Mouse (Mus musculus) stomach, postnatal 0 days (tissue): ENCODE data around the gene Prkce. TPM values are rescaled to one million over a fixed set of nuclear protein-coding genes. Genes with fewer than 3 reads are reported as not detected.

Experiments
- ATAC-seq: fragments of 200-750 bp; cut with Nextera tagmentation; 2 replicates; pipeline ENCODE4 v1.8.0; 2017; ENCODE audit not compliant: low FRiP score, low TSS enrichment
- DNase-seq: peaks from one replicate; pipeline ENCODE4 v3.0.0-alpha.2; 2016; ENCODE audit warnings: low spot score
- H3K27ac ChIP-seq: fragments of 300-500 bp; sonication (generic); replicated peaks from 2 replicates; pipeline ENCODE4 v1.5.1; 2014; ENCODE audit warnings: mild to moderate bottlenecking, control low read depth
- H3K27me3 ChIP-seq: fragments of 300-500 bp; sonication (generic); 2 replicates; pipeline ENCODE4 v1.6.1; 2014; ENCODE audit warnings: low read length; ENCODE audit not compliant: control insufficient read depth, insufficient read depth
- H3K36me3 ChIP-seq: fragments of 300-500 bp; sonication (generic); 2 replicates; pipeline ENCODE4 v1.6.1; 2014; ENCODE audit warnings: low read length, mixed read lengths; ENCODE audit not compliant: control insufficient read depth, insufficient read depth
- H3K4me1 ChIP-seq: fragments of 300-500 bp; sonication (generic); replicated peaks from 2 replicates; pipeline ENCODE4 v1.6.1; 2014; ENCODE audit warnings: antibody characterized with exemption; ENCODE audit not compliant: control insufficient read depth, insufficient read depth
- H3K4me2 ChIP-seq: fragments of 300-500 bp; sonication (generic); replicated peaks from 2 replicates; pipeline ENCODE4 v1.6.1; 2014; ENCODE audit warnings: low read depth, mild to moderate bottlenecking, control low read depth, moderate library complexity
- H3K4me3 ChIP-seq: fragments of 300-500 bp; sonication (generic); 2 replicates; pipeline ENCODE4 v1.5.1; 2014; ENCODE audit warnings: low read depth, low read length, control low read depth
- H3K9ac ChIP-seq: fragments of 300-500 bp; sonication (generic); 2 replicates; pipeline ENCODE4 v1.6.1; 2014; ENCODE audit warnings: mild to moderate bottlenecking, low read length, control low read depth, mixed read lengths
- H3K9me3 ChIP-seq: fragments of 300-500 bp; sonication (generic); 2 replicates; pipeline ENCODE4 v1.6.1; 2016; ENCODE audit warnings: low read length; ENCODE audit not compliant: control insufficient read depth
- CTCF ChIP-seq: IDR thresholded peaks from 2 replicates; pipeline ENCODE4 v1.5.1; 2016; ENCODE audit warnings: antibody characterized with exemption, low read depth, mild to moderate bottlenecking, moderate library complexity
- EP300 ChIP-seq: optimal IDR thresholded peaks from 2 replicates; pipeline ENCODE3; 2016; ENCODE audit warnings: antibody characterized with exemption
- WGBS: fragments of 180-500 bp; shearing (Covaris S2); extraction: QIAGEN DNeasy Blood & Tissue Kit; methylation state at CpG from one replicate; pipeline ENCODE4 v1.1.7; 2014; 5-methylcytosine and 5-hydroxymethylcytosine counted together
- polyA plus RNA-seq: library from polyadenylated mRNA; unstranded; fragments of >200 nt; fragmentation: Nextera tagmentation; extraction: Ambion mirVana; gene quantifications from 2 replicates; pipeline ENCODE4 v1.2.1, GENCODE M21; 2015

Prkce gene
- polyA plus RNA-seq, 1 experiment from 2014 or later = 3.4 TPM

DNA sequence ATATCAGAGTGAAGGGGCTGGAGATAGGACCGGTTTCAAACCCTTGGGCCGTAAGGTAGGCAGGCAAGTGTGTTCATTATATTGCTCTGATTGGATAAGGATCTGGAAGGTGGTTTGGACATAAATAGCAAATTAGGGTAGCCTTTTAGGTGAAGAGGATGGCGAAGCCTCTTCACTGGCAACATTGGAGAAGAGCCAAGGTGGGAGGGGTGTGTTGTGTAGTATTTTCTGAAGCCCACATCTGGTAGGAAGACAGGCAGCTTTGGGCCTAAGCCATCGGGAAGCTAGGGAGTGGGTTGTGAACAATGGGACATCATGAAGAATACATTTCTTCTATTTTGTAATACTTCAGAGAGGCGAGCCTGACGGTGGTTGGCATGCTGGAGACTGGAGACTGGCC lies 125.1 kb downstream of the Prkce start:
- no peak for DNase-seq
- no peaks in the 10 kb centered on the region for H3K4me1 ChIP-seq
- H3K27me3 ChIP-seq = no peaks in the 10 kb centered on the region
- H3K9me3 ChIP-seq = no peaks in the 10 kb centered on the region
- ATAC-seq = no peak
- no peak overlapping the region for H3K9ac ChIP-seq
- TF ChIP-seq EP300 (no peak), CTCF (no peak)
- no peaks in the 10 kb centered on the region for H3K36me3 ChIP-seq
- no peak overlapping the region for H3K4me3 ChIP-seq
- WGBS = 87% methylated on average over 6 of the region's 6 CpGs
- H3K4me2 ChIP-seq = no peak overlapping the region
- no peak overlapping the region for H3K27ac ChIP-seq

- peak; percentile 46 for DNase-seq
- Histone ChIP-seq H3K27ac (no peak overlapping the region), H3K4me2 (no peak overlapping the region), H3K9ac (no peak overlapping the region), H3K4me3 (no peak overlapping the region), H3K27me3 (no peaks in the 10 kb centered on the region), H3K4me1 (no peaks in the 10 kb centered on the region), H3K36me3 (no peaks in the 10 kb centered on the region), H3K9me3 (no peaks in the 10 kb centered on the region)
- WGBS = 45% methylated on average over 9 of the region's 10 CpGs
- TF ChIP-seq EP300 = no peak
- TF ChIP-seq CTCF = peak; percentile 69
- peak; percentile 66; the same call in 1 of the 2 replicates for ATAC-seq
Measured at GRCm38 (mm10) chr17:86293247-86293744, 125.7 kb downstream of the Prkce start.

DNA sequence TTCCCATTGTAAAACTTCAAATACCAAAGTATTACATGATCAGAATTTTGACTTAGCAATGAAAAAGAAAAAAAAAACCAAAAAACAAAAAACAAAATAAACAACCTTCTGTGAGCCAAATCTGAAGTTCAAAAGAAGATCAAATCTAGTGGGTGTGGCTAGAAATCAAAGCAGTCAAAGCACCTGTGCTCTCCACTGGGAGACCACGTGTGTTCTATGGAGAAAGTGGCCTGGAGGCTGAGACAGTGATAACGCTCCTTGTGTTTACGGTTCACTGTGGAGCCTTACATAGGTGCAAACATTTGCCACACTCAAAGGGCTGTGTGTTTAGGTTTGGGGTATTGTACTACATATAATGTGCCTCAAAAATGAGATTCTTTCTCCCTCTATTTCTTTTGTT lies 132.0 kb downstream of the Prkce start:
- DNase-seq = no peak
- no peak overlapping the region for H3K9ac ChIP-seq
- no peaks in the 10 kb centered on the region for H3K4me1 ChIP-seq
- no peak for TF ChIP-seq EP300
- no peak for TF ChIP-seq CTCF
- H3K27ac ChIP-seq = no peak overlapping the region
- H3K27me3 ChIP-seq = no peaks in the 10 kb centered on the region
- no peak overlapping the region for H3K4me3 ChIP-seq
- WGBS = 50% methylated on average over 3 of the region's 3 CpGs
- H3K9me3 ChIP-seq = no peaks in the 10 kb centered on the region
- H3K4me2 ChIP-seq = no peak overlapping the region
- no peaks in the 10 kb centered on the region for H3K36me3 ChIP-seq
- ATAC-seq = no peak

DNA sequence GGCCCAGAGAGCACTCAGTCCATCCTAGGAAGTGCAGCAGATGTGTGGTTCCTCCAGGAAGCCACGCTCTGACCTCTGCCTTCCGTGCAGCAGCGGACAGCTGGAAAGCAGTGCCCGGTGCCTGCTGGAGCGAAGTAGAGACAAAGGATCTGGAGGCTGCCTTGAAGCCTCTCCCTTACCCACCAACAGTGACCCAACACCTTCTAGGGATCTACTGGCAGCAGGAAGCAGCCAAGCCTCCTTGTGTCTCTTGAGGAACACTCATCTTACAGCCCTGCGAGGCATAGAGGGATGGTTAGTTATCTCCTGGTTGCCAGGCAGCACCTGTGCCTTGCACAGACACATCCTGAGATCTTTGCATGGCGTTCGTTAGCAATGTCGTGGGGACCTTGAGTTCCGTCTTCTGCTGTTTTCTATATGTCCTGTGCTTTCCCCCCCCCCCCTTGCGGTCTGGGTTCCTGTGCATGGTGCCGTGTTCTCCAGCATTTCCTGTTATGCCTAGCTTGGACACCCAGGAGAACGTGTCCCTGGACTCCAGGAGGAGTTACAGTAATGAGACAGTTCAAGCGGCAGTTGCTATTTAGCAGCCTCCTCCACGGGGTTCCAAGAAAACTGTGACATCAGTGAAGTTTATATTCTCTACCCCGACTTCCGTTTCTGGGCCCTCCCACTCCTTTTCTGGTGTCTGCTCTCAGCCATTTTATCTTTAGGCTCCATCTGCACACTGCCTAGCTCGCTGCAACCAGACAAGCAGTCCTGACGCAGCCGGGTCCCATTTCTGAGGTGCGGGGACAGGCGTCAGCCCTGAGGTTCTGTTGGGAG lies 133.4 kb downstream of the Prkce start:
- peak overlapping the region; percentile 27 for H3K4me2 ChIP-seq
- H3K9me3 ChIP-seq = no peaks in the 10 kb centered on the region
- ATAC-seq (peak; percentile 17; the same call in 1 of the 2 replicates), DNase-seq (no peak)
- H3K27me3 ChIP-seq = no peaks in the 10 kb centered on the region
- no peaks in the 10 kb centered on the region for H3K36me3 ChIP-seq
- H3K9ac ChIP-seq = peak overlapping the region; percentile 13; the same call in 1 of the 2 replicates
- WGBS = 58% methylated on average over 20 of the region's 22 CpGs
- peak overlapping the region; percentile 45; the same call in 1 of the 2 replicates for H3K27ac ChIP-seq
- no peak overlapping the region for H3K4me3 ChIP-seq
- no peaks in the 10 kb centered on the region for H3K4me1 ChIP-seq
- no peak for TF ChIP-seq EP300
- TF ChIP-seq CTCF = no peak

DNA sequence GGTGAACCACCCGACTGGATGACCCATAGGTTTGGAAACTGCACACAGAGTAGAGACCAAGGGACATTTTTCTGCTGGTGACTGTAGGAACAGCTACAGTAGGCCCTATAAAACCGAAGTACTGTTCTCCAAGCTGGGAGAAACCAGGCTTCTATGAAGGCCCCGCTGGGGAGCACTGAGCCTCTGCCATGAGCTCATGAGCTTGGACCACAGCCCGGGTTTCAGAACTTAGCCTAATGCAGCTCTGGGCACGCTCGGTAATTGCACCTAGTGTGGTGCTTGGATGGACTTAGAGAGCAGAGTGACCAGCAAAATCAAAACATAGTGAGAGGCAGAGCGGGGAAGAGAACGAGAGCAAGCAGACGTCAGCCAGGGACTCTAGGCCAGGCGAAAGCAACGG lies 134.7 kb downstream of the Prkce start:
- H3K4me2 ChIP-seq = no peak overlapping the region
- ATAC-seq = peak; percentile 60; the same call in 1 of the 2 replicates
- no peaks in the 10 kb centered on the region for H3K27me3 ChIP-seq
- TF ChIP-seq CTCF (no peak), EP300 (no peak)
- H3K4me1 ChIP-seq = no peaks in the 10 kb centered on the region
- no peaks in the 10 kb centered on the region for H3K9me3 ChIP-seq
- no peaks in the 10 kb centered on the region for H3K36me3 ChIP-seq
- no peak for DNase-seq
- 60% methylated on average over 11 of the region's 11 CpGs for WGBS
- no peak overlapping the region for H3K4me3 ChIP-seq
- no peak overlapping the region for H3K9ac ChIP-seq
- H3K27ac ChIP-seq = peak overlapping the region; percentile 65; the same call in 1 of the 2 replicates

DNA sequence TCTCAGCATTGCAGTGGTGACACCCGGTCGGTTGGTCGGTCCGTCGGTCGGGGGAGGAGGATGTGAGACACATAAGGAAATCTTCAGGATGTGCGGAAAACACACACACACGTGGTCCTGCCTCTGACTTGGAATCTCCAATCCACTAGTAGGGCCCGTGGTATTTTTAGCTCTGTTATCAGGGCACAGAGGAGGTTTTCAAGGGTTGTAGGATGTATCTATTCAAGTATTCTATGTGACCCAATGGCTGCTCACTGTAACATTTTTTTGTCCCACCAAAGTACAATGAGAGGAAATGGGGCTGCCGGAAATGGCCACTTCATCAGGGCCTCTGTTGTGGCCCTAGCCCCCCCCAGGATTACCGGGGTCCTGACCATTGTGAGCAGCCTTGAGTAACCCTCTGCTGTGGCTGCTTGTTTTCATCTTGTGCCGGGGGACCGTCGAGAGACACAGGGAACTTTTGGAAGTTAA lies 135.3 kb downstream of the Prkce start:
- TF ChIP-seq CTCF (no peak), EP300 (no peak)
- Histone ChIP-seq H3K9ac (no peak overlapping the region), H3K9me3 (no peaks in the 10 kb centered on the region), H3K4me2 (no peak overlapping the region), H3K36me3 (no peaks in the 10 kb centered on the region), H3K27ac (no peak overlapping the region; the same call in 1 of the 2 replicates), H3K4me3 (no peak overlapping the region), H3K4me1 (no peaks in the 10 kb centered on the region), H3K27me3 (no peaks in the 10 kb centered on the region)
- ATAC-seq (no peak), DNase-seq (no peak)
- WGBS = 81% methylated on average over 14 of the region's 14 CpGs
